In genomic region chr9:18277497-18277896, GRCm38 (mm10) we compare ENCODE assay signal across 11 mouse cellular contexts. TPM values are rescaled to one million over a fixed set of nuclear protein-coding genes. Genes with fewer than 3 reads are reported as not detected.
A peak's percentile ranks its signal among the peaks of the same experiment; 100 is the strongest.
DNase-seq lines count a peak whose midpoint lies in the region; ATAC-seq and TF ChIP-seq lines count a peak whose summit lies in the region.
"Had no signal": no experiment of that assay in that cellular context is flagged by ENCODE, and none has a peak within 500 bp of the region (broad histone marks: within the 10 kb centered on the region; RNA-seq: fewer than 3 reads in every experiment).

No protein-coding gene starts in this region.

- no peaks in the 10 kb centered on the region for H3K27me3 ChIP-seq in lung, embryonic 14.5 days (ENCODE audit: insufficient read depth, low read length)
- no peaks in the 10 kb centered on the region for H3K27me3 ChIP-seq in hindbrain, embryonic 14.5 days (ENCODE audit: control insufficient read depth, insufficient read depth, low read length)

- no peak overlapping the region for H3K4me3 ChIP-seq in lung, embryonic 14.5 days (ENCODE audit: low read depth, low read length)
- H3K4me3 ChIP-seq in hindbrain, embryonic 14.5 days (replicated peaks; ENCODE audit: low read length), result no peak overlapping the region
- H3K4me3 ChIP-seq: heart, embryonic 10.5 days; myocyte had no signal

- H3K36me3 ChIP-seq in lung, embryonic 14.5 days (ENCODE audit: insufficient read depth), result no peaks in the 10 kb centered on the region
- no peaks in the 10 kb centered on the region for H3K36me3 ChIP-seq in hindbrain, embryonic 14.5 days (replicated peaks; ENCODE audit: control insufficient read depth, insufficient read depth)
- H3K36me3 ChIP-seq: heart, embryonic 10.5 days had no signal

- 34% methylated on average over 1 of the region's 1 CpGs for WGBS in lung, embryonic 14.5 days
- WGBS in hindbrain, embryonic 14.5 days, result 51% methylated on average over 1 of the region's 1 CpGs

- peak; percentile 75 for DNase-seq in lung, embryonic 14.5 days
- no peak for DNase-seq in lung, postnatal 14 days
- DNase-seq in ZHBTc4 (ENCODE audit: low read depth, low spot score), result peak; percentile 45
- peak; percentile 78 for DNase-seq in hindbrain, embryonic 14.5 days (ENCODE audit: low spot score)
- DNase-seq in kidney, postnatal 10 days, result no peak
- DNase-seq in urinary bladder, postnatal 4 days (ENCODE audit: low spot score in 2 of 2), result no peak
- DNase-seq: thymus, adult 18-20 months had no signal

- no peaks in the 10 kb centered on the region for H3K4me1 ChIP-seq in lung, embryonic 14.5 days (ENCODE audit: insufficient read depth)
- H3K4me1 ChIP-seq in hindbrain, embryonic 14.5 days (replicated peaks; ENCODE audit: control insufficient read depth, insufficient read depth, low read length), result no peaks in the 10 kb centered on the region
- H3K4me1 ChIP-seq: heart, embryonic 10.5 days had no signal

- no peak overlapping the region for H3K4me2 ChIP-seq in lung, embryonic 14.5 days
- no peak overlapping the region for H3K4me2 ChIP-seq in hindbrain, embryonic 14.5 days (replicated peaks)

- TF ChIP-seq CTCF in lung, embryonic 14.5 days (IDR thresholded peaks at IDR 0.05; ENCODE audit: low read depth), result peak; percentile 46

- no peak overlapping the region for H3K9ac ChIP-seq in lung, embryonic 14.5 days
- H3K9ac ChIP-seq in hindbrain, embryonic 14.5 days, result no peak overlapping the region

- no peaks in the 10 kb centered on the region for H3K9me3 ChIP-seq in lung, embryonic 14.5 days (ENCODE audit: low read depth, low read length)
- H3K9me3 ChIP-seq in hindbrain, embryonic 14.5 days (ENCODE audit: control insufficient read depth, low read length), result no peaks in the 10 kb centered on the region
- H3K9me3 ChIP-seq: heart, embryonic 10.5 days had no signal

- H3K27ac ChIP-seq in lung, embryonic 14.5 days (ENCODE audit: low read depth), result no peak overlapping the region
- H3K27ac ChIP-seq in hindbrain, embryonic 14.5 days, result no peak overlapping the region
- H3K27ac ChIP-seq: heart, embryonic 10.5 days had no signal

- no peak for ATAC-seq in lung, embryonic 14.5 days (ENCODE audit: insufficient read depth)
- 0 out of 2 replicates have a peak, but pooled peaks have one; percentile 64 for ATAC-seq in hindbrain, embryonic 14.5 days (ENCODE audit: low FRiP score)
- peak; percentile 46; the same call in 1 of the 2 replicates for ATAC-seq in neutrophil, adult 5-6 weeks (ENCODE audit: extremely low read depth, insufficient number of reproducible peaks, low FRiP score, poor library complexity, severe bottlenecking)
- no peak for ATAC-seq in erythroblast, adult 5-6 weeks (replicated peaks; ENCODE audit: low FRiP score, poor library complexity, severe bottlenecking)

RNA-seq across cellular contexts. Expression of gene Chordc1, which starts 14.4 kb away (rescaled TPM):
- polyA plus RNA-seq in lung, embryonic 14.5 days (2014; fragmentation: Nextera tagmentation; extraction: Ambion mirVana), result 109 and 113 TPM in 2 replicates
- polyA plus RNA-seq in hindbrain, embryonic 14.5 days (2014; fragmentation: Nextera tagmentation; extraction: Ambion mirVana), result 120 TPM in 2 replicates
- total RNA-seq in neutrophil, adult 5-6 weeks (2017), result 74.9 and 90.4 TPM in 2 replicates
- 14.8 and 16.7 TPM in 2 replicates for total RNA-seq in erythroblast, adult 5-6 weeks (2015; ENCODE audit: low replicate concordance)
- total RNA-seq in erythroblast, adult 5-6 weeks (2017; ENCODE audit: low replicate concordance), result 22.2 and 23.6 TPM in 2 replicates

Comparison
In these comparisons a context has a peak if more than half of its experiments do, and no peak if none do; other contexts are left out.
1. DNase-seq: peak in lung, embryonic 14.5 days (single experiment), ZHBTc4 (single experiment) and hindbrain, embryonic 14.5 days (single experiment); none in lung, postnatal 14 days (single experiment), kidney, postnatal 10 days (single experiment) and urinary bladder, postnatal 4 days (0 of 2).
2. ATAC-seq: peak in hindbrain, embryonic 14.5 days (single experiment) and neutrophil, adult 5-6 weeks (single experiment); none in lung, embryonic 14.5 days (single experiment) and erythroblast, adult 5-6 weeks (single experiment).